Mouse (Mus musculus) common myeloid progenitor, adult 5-6 weeks (primary cell): ENCODE measurements around the gene Tmem214. TPM values are rescaled to one million over a fixed set of nuclear protein-coding genes. Genes with fewer than 3 reads are reported as not detected.
A peak's percentile ranks its signal among the peaks of the same experiment; 100 is the strongest.

Source experiments
- ATAC-seq: replicated peaks from 2 replicates; pipeline ENCODE4 v1.8.0; 2016; ENCODE audit warnings: low read depth, mild to moderate bottlenecking, moderate TSS enrichment, inconsistent platforms; ENCODE audit not compliant: poor library complexity, severe bottlenecking
- total RNA-seq: library from RNA; stranded (forward); fragments of 200-1000, 187-1606 nt; gene quantifications from 2 replicates; pipeline ENCODE4 v1.2.3, GENCODE M21; 2017

Tmem214 gene
- total RNA-seq, 1 experiment from 2014 or later = 18.5 TPM

DNA sequence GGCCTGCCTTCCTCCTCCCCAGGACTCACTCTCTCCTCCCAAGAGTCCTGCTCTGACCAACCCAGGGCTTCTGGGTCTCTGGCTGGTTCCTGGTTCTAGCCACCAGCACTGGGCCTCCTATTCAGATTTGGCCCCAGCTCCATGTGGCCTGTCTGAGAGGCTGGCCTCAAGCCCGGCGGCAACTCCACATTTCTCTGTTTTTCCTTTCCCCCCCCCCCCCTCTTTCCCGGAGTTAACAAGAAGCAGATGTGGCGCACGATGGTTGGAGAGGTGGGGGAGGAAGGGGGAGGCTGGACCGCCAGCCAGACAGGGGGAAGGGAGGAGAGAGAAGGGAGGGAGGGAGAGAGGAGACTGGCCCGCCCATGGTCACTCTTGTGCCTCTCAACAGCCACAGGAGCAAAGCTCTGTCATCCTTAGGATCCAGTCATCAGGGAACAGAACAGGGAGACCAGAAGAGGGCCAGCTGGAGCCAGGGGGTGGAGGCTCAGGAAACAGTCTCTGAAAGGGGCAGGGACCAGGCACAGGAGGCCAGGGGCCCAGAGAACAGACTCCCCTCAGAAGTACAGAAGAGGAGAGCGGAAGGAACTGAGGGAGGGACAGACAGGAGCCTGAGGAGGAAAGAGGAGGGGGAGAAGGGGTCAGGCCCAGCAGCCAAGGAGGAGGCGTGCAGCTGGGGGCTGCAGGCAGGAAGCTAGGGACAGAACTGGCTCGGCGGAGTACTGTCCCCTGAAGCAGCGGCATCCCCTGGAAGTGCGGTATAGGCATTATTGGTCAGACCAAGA is 45.4 kb downstream of the Tmem214 start, which contains the start of gene Emilin1:
Gene Emilin1, plus strand, starts transcription at position 343 of the 782 bp plus-strand sequence.
- peak; percentile 37 for ATAC-seq

DNA sequence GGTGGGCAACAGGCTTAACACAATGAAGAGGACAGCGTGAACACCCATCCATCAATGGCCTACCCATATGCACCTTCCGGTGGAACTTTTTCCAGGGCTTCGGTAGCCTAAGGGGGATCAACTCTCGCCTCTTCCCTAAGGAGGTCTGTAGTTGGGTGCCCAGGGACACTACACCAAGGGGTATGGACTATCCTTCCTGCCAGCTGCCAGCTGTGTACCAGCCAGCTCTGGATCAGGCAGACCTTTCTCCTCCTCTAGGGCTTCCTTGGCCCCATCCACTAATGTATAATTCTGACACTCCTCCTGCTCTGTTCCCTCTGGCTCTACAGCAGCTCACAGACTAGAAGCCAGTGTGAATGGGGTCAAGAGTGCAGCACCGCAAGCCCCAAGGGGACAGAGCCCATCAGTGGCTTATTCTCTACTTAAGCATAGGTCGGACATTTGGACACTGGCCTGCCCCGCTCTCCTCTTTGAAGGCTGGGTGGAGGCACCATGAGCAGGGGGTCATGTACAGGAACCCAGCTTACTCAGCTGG is 46.4 kb downstream of the Tmem214 start:
- ATAC-seq = no peak

DNA sequence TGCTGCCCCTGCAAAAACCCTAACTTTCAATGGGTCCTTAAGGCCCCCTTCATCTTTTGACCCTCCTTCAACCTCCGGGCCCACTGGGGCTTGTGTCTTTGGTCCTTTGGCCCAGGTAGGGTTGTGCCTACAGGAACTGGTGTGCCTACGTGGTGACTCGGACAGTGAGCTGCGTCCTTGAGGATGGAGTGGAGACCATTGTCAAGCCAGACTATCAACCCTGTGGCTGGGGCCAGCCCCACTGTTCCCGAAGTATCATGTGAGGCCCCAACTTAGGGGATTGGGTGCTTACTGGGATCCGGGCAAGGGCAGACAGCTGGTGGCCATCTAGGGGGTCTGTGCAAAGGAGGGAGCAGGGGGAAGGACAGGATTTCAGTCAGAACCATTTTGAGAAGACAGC is 47.0 kb downstream of the Tmem214 start:
- ATAC-seq = no peak

DNA sequence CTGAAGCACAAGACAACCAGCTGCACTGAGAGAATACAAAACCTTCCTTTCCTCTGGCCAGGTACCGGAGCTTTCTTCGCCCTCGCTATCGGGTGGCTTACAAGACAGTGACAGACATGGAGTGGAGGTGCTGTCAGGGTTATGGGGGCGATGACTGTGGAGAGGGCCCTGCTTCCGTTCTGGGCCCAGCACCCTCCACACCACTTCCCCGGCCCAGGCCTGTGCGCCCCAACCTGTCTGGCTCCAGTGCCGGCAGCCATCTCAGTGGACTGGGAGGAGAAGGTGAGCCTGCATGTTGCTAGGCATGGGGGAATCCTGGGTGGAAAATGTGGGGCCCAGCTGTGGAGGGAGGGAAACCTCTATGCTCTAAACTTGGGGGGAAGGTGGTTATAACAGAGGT is 47.6 kb downstream of the Tmem214 start:
- no peak for ATAC-seq

DNA sequence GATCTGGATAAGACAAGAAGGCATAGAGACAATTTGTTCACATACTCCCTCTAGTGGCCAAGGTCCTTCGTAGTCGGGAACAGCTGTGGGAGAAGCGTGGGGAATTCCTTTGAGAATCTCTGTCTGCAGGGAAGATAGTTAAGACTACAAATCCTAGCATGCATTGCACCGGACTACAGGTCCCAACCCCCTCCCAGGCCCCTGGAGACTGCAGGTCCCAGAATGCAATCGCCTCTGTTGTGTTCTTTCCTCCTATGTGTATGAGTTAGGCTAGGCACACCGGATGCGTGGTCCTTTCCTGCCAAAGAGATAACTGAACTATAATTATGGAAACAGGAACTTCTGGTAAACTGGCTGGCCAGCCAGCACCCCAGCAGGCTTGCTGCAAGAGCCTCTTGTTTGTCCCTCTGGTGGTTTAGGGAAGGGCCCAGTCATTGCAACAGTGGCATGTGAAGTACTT is 48.2 kb downstream of the Tmem214 start:
- ATAC-seq = peak; percentile 80

DNA sequence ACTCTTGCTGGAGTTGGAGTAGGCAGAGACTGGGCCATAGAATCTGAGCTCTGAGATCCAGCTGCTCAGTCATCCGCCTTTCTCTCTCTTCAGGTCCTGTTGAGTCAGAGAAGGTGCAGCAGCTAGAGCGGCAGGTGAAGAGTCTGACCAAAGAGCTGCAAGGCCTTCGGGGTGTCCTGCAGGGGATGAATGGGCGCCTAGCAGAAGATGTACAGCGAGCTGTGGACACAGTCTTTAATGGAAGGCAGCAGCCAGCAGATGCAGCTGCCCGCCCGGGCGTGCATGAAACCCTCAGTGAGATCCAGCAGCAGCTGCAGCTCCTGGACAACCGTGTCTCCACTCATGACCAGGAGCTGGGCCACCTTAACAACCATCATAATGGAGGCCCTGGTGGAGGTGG is 49.0 kb downstream of the Tmem214 start:
- ATAC-seq = no peak

DNA sequence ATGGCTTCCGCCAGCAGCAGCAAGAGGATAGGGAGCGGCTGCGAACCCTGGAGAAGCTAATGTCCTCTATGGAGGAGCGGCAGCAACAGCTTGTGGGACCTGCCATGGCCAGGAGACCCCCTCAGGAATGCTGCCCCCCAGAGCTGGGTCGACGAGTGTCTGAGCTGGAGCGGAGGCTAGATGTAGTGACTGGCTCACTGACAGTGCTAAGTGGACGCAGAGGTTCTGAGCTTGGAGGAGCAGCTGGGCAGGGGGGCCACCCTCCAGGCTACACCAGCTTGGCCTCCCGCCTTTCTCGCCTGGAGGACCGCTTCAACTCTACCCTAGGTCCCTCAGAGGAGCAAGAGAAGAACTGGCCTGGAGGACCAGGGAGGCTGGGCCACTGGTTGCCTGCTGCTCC is 49.5 kb downstream of the Tmem214 start:
- no peak for ATAC-seq

DNA sequence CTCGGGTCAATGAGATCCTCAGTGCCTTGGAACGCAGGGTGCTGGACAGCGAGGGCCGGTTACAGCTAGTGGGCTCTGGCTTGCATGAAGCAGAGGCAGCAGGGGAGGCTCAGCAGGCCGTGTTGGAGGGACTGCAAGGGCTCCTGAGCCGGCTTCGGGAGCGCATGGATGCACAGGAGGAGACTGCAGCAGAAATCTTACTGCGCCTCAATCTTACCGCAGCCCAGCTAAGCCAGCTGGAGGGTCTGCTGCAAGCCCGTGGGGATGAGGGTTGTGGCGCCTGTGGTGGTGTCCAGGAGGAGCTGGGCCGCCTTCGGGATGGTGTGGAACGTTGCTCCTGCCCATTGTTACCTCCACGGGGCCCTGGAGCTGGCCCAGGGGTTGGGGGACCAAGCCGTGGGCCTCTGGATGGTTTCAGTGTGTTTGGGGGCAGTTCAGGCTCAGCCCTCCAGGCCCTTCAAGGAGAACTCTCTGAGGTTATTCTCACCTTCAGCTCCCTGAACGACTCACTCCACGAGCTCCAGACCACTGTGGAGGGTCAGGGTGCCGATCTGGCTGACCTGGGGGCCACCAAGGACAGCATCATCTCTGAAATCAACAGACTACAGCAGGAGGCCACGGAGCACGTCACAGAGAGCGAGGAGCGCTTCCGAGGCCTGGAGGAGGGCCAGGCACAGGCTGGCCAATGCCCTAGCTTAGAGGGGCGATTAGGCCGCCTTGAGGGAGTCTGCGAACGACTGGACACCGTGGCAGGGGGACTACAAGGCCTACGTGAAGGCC is 50.3 kb downstream of the Tmem214 start:
- ATAC-seq = no peak

DNA sequence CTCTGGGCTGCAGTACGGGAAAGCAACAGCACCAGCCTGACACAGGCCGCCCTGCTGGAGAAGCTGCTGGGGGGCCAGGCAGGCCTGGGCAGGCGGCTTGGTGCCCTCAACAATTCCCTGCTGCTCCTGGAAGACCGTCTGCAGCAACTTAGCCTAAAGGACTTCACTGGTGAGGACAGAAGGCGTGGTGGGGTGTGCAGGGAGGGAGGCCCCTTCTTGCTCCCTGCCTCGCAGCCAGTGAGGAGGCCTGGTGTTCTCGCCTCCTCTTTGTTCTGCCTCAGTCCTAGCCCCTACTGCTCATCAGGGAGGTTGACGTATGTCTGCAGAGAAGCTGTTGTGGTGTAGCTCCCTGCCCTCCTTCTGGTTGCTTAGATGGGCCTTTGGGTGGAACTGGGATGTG is 50.9 kb downstream of the Tmem214 start:
- ATAC-seq = no peak

DNA sequence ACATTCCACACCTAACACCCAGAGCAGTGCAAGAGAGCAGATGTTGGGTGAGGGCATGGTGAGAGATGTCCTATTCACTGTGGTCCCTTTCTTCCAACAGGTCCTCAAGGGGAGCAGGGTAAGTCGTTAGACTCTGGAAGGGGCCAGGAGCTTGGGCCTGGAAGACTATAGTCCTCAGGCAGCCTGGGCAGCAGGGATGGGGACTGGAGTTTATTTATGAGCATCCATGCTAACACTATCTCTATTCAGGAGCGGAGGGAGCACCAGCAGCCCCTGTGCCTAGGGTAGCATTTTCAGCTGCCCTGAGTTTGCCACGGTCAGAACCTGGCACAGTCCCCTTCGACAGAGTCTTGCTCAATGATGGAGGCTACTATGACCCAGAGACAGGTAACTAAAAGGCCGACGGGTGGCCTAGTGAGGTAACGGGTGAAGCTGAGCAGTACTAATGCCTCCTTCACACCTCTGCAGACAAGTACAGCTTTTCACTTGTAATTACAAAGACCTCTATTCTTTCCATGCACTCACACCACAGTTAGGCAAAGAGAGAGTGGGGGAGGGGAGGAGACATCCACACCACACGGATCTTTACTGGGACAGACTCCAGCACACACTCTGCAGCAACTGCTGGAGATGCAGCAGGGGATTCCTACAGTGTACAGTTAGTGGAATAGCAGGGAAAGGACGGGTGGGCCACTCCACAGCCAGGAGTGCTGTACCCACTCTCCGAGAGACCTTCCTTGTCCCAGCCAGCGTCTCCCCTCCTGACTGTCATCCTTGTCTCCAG is 52.2 kb downstream of the Tmem214 start:
- ATAC-seq = no peak

DNA sequence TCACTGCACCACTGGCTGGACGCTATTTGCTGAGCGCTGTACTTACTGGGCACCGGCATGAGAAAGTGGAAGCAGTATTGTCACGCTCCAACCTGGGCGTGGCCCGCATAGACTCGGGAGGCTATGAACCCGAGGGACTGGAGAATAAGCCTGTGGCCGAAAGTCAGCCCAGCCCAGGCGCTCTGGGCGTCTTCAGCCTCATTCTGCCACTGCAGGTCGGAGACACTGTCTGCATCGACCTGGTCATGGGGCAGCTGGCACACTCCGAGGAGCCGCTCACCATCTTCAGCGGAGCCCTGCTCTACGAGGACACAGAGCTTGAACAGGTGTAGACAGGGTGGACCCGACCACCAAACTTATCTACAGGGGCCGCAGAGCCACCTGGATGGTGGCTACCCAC is 52.8 kb downstream of the Tmem214 start:
- ATAC-seq = no peak

DNA sequence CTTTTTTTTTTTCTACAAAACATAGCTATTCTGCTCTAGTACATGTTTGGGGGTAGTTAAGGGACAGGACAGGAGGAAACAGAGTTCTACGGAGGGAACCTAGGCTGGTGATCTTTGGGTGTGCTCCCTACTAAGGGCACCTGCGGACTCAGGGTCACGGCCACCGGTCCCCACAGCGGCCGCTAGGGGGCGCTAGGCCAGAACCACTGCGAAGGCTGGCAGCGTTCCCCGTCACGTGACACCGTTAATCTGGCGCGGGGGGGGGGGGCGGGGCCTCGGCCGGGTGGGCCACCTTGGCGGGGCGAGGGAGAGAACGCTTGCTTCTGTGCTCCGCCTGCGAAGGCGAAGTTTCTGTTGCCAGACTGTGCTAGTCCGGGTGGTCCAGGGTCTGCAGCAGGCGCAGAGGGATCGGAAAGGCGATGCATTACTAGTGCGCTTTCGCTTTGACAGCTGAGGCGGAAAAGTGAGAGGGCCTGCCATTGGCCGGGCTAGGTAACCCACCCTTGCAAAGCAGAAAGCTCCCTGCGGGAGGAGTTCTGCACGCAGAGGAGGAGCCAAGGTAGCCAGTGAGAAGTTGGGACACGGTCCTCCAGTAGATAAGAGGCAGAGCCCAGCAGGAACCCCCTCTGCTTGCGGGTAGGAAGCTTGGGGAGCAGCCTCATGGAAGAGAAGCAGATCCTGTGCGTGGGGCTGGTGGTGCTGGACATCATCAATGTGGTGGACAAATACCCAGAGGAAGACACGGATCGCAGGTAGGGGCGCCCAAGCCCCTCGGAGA is 53.6 kb downstream of the Tmem214 start, which contains the start of gene Khk:
Gene Khk, plus strand, starts transcription at position 176 of the 778 bp plus-strand sequence.
- ATAC-seq = peak; percentile 89

DNA sequence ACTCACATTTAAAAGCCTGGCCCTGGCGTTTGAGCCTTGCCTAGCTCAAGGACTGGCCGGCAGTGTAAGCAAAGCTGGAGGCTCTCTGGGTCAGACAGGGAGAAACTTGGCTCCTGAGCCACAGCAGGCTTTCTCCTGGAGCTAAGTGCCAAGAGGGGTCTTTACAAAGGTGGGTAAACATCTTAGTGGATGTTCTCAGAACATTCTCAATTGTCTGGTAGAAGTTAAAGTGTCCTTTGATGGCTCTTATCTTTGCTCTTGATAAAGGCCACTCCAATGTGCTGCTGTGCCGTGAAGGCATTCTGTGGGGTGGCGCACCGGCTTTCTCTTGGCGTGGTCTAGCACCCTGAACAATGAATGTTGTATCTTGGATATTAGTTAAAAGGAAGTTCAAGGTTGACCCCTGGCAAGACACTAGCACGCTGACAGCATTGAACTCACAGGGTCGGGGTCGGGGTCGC is 54.8 kb downstream of the Tmem214 start:
- no peak for ATAC-seq

DNA sequence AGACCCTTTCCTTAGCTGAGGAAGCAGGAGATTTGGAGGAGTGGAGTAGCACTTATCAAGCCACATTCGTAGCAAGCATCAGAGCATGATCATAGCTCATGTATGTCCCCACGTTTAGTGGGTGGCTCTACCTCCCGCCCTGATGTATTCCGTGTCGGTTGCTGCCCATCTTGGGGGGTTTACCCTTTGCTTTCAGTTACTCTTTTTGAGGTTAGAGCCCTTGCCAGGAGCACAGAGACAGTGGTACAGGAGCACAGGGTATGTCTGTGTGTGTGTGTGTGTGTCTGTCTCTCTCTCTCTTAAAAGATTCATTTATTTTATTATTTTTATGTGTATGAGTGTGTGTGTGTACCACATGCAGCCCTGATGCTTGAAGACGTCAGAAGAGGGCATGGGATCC is 55.3 kb downstream of the Tmem214 start:
- no peak for ATAC-seq

DNA sequence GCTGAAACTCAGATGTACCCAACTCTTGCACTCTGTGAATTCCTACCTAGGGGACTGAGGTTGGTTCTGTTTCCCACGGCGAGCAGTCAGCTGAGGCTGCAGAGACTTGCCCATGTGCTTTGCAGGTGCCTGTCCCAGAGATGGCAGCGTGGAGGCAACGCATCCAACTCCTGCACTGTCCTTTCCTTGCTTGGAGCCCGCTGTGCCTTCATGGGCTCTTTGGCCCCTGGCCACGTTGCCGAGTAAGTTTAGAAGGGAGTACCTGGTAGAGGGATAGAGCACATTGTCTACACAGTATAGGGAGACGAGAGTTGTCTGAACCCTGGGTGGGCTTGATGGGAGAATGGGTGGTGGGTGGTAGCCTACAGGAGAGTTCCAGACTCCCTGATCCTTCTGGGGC is 56.8 kb downstream of the Tmem214 start:
- no peak for ATAC-seq

DNA sequence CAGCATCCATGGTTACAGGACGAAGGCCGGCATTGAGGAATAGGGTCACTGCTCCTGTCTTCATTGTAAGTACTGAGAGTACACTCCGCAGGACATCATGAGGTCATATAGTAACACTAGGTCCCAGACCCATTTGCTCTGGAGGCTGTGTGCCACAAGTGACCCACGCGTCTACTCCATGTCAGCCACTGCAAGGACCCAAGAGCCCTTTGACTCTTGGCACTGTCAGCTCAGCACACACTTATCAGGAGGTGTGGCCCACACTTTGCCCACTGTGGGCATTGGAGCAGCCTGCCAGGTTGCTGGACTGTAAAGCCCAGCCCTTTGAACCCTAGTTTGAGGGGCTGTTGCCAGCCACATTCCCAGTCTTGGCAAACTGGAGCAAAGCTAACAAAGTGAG is 57.4 kb downstream of the Tmem214 start:
- ATAC-seq = no peak

DNA sequence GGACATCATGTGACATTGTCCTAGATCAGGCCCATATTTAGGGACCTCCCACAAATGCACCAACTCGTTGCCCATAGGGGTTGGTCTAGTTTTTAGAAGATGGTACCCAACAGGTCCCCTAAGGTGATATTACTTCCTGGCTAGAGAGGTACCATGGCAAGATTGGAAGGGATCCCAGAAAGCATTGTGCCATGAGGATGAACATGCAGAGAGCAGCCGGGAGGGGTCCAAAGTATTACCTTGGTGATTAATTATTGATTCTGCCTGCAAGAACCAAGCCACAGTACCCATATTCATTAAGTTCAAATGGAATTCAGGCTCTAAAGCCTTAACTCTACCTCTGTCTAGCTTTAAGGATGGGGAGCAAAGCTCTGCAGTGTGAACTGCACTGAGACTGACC is 58.3 kb downstream of the Tmem214 start:
- no peak for ATAC-seq

DNA sequence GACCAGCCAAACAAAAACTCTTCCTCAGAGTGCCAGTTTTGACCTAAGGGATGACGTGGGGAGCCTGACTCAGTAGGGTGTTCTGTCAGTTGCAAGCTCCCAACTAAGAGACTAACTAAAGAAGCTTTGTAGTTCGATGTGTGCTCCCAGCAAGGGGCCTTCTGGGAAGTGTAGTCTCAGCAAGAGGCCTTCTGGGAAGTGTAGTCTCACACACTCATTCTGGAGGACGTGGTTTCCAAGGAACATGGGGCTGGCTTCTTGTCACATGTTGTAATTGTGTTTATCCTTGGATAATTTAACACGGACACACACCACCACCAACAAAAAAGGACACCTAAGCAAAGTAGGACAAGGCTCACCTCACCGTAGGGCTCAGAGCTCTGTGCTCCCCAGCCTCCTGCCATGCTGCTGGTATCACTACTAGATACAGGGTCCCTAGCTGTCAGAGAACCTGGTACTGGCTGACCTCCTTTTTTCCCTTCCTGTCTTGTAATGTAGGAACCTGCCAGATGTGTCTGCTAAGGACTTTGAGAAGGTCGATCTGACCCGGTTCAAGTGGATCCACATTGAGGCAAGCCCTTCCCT is 60.2 kb downstream of the Tmem214 start:
- ATAC-seq = no peak
